Mouse (Mus musculus): Measurements from ENCODE around the gene Lrrc8a. TPM values are rescaled to one million over a fixed set of nuclear protein-coding genes. Genes with fewer than 3 reads are reported as not detected.

Lrrc8a gene
- polyA plus RNA-seq, 1 experiment from 2014 or later, result 58.3 TPM

DNA sequence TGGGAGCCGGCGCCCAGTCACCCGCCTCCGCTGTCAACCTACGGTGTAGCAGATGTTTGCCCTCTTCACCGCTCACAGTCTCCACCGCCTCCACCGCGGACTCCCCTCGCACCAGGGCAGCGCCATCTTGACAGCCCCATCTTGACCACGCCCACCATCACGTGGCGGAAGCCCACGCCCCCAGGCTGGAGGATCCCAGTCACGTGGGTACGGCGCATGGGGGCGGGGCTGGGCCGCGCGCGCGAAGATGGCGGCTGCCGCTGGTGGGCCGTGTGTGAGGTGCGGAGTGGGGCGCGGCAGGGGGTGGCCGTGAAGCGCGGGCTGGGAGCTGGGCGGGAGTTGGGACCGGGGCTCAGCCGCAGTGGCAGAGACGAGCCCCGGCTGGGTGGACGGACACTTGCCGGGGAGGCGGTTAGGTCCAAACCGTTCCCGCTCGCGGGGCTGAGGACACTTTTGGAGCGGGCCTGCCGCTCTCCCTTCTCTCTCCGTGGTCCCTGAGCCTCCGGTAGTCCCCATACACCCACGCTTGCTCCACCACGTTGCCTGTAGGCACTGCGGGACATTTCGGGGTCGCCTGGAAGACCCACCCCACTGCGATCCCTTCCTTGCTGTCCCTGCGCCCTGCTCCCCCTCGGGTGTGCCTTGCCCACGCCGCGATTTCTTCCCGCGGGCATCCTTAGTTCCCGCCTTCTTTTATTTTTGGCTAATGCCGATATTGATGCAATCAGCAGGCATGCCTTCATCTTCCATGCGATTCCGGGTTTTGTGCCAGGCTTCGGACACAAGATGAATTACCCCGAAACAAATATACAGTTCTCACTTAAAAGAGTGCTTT is 48.9 kb downstream of the Lrrc8a start, which contains the start of the genes Dolk and Nup188:
Gene Dolk, minus strand, starts transcription at position 143 of the 835 bp plus-strand sequence.
Gene Nup188, plus strand, starts transcription at position 206 of the 835 bp plus-strand sequence.
- ATAC-seq, result peak; percentile 94
- H3K27me3 ChIP-seq, result no peaks in the 10 kb centered on the region
- under 1% methylated on average over 66 of the region's 68 CpGs for WGBS

DNA sequence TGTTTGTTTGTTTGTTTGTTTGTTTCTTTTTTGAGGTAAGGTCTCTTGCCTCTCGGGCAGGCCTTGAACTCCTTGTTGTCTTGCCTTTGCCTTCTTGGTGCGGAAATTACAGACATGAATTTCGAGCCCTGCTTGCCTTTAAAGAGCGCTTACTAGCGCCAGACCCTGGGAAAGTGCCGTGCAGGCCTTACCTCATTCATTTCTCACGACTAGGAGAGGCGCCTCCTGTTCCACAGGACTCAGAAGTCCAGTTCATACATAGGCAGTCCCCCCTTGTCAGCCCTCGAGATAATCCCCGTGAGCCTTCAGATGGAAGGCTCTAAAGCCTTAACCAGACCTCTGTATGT is 49.5 kb downstream of the Lrrc8a start:
- under 1% methylated on average over 10 of the region's 10 CpGs for WGBS
- H3K4me1 ChIP-seq, result peaks cover 24% of the 10 kb centered on the region
- H3K27me3 ChIP-seq, result no peaks in the 10 kb centered on the region
- H3K4me3 ChIP-seq, result peak overlapping the region; percentile 95
- H3K36me3 ChIP-seq (ENCODE audit: poor library complexity, severe bottlenecking), result peaks cover 18% of the 10 kb centered on the region
- no peak for ATAC-seq
- H3K27ac ChIP-seq, result peak overlapping the region; percentile 44; the same call in 1 of the 2 replicates
- no peaks in the 10 kb centered on the region for H3K9me3 ChIP-seq (replicated peaks)
- H3K4me2 ChIP-seq, result peak overlapping the region; percentile 99
- H3K9ac ChIP-seq, result peak overlapping the region; percentile 92

More for the DNA sequence above, 48.9 kb downstream of the Lrrc8a start, which contains the start of the genes Dolk and Nup188:
- peak within 1 kb of the TSS; percentile 95 for H3K4me3 ChIP-seq
- H3K9ac ChIP-seq, result peak within 1 kb of the TSS; percentile 92
- H3K4me2 ChIP-seq, result peak within 1 kb of the TSS; percentile 99
- peak within 1 kb of the TSS; percentile 44 for H3K27ac ChIP-seq
- H3K36me3 ChIP-seq (ENCODE audit: poor library complexity, severe bottlenecking), result peaks cover 18% of the 10 kb centered on the region
- peaks cover 24% of the 10 kb centered on the region for H3K4me1 ChIP-seq
- H3K9me3 ChIP-seq (replicated peaks), result no peaks in the 10 kb centered on the region

DNA sequence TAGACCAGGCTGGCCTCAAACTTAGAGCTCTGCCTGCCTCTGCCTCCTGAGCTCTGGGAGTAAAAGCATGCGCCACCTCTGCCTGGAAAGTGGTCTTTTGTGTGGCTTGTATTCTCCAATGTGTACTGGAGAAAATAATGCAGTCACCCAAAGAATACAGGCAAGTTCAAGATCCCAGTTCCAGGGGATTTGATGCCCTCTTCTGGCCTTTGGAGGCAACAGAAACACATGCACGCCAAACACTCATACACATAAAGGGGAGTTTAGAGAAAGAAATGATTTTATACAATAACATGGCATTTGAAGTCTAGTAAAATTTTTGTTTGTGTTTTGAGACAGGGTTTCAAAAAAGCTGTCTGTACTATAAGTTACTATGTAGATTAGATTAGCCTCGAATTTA is 62.0 kb downstream of the Lrrc8a start:
- H3K9me3 ChIP-seq (replicated peaks), result no peaks in the 10 kb centered on the region
- no peaks in the 10 kb centered on the region for H3K4me1 ChIP-seq
- H3K27ac ChIP-seq, result no peak overlapping the region
- no peak overlapping the region for H3K4me3 ChIP-seq
- no peaks in the 10 kb centered on the region for H3K27me3 ChIP-seq
- peaks cover 79% of the 10 kb centered on the region for H3K36me3 ChIP-seq (ENCODE audit: poor library complexity, severe bottlenecking)
- WGBS, result 86% methylated on average over 3 of the region's 3 CpGs
- ATAC-seq, result no peak
- no peak overlapping the region for H3K4me2 ChIP-seq
- H3K9ac ChIP-seq, result no peak overlapping the region

DNA sequence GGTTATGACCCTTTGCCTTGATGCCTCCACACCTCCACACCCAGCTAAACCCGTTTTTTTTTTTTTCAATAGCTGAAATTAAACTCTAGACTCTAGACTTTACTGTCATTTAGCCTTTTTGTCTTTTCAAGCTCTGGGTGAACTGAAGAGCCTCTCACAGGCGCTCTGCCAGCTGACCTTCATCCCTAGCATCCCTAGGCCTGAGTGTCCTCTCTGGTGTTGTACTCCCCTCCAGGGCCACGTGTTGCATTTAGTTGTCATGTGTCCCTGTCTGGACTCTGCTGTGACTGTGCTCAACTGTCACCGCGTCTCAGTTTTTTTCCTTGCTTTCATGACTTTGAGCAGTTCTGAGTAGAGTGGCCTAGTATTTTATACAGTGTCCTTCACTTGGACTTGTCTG is 62.5 kb downstream of the Lrrc8a start:
- WGBS, result 89% methylated on average over 5 of the region's 5 CpGs

DNA sequence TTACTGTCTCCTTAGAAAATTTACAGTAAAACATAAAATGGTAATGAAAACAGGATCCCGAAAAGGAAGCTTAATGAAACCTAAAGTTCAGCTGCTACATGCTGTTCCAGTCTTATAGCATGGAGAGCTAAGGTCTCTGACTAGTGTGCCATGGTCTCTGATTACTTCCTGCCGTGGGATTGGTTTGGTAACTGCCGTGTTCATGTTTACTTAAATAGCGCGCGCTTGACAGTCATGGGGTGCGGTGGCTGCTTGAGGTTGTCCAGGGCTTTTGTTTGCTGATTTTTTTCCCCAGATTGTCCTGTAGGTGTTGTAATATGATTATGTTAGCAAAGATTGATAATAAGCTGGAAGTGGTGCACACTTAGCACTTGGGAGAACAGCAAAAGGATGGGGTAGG is 68.6 kb downstream of the Lrrc8a start:
- ATAC-seq, result no peak
- peaks cover 99% of the 10 kb centered on the region for H3K36me3 ChIP-seq (ENCODE audit: poor library complexity, severe bottlenecking)
- no peak overlapping the region for H3K9ac ChIP-seq
- H3K4me2 ChIP-seq, result no peak overlapping the region
- no peak overlapping the region for H3K4me3 ChIP-seq
- H3K27ac ChIP-seq, result no peak overlapping the region
- no peaks in the 10 kb centered on the region for H3K9me3 ChIP-seq (replicated peaks)
- no peaks in the 10 kb centered on the region for H3K4me1 ChIP-seq
- 97% methylated on average over 7 of the region's 7 CpGs for WGBS
- H3K27me3 ChIP-seq, result no peaks in the 10 kb centered on the region

More for the DNA sequence above, 62.5 kb downstream of the Lrrc8a start:
- Histone ChIP-seq H3K4me3 (no peak overlapping the region), H3K4me2 (no peak overlapping the region), H3K27me3 (no peaks in the 10 kb centered on the region), H3K4me1 (no peaks in the 10 kb centered on the region), H3K9ac (no peak overlapping the region), H3K36me3 (ENCODE audit: poor library complexity, severe bottlenecking) (peaks cover 83% of the 10 kb centered on the region), H3K27ac (no peak overlapping the region), H3K9me3 (replicated peaks) (no peaks in the 10 kb centered on the region)
- ATAC-seq, result no peak

DNA sequence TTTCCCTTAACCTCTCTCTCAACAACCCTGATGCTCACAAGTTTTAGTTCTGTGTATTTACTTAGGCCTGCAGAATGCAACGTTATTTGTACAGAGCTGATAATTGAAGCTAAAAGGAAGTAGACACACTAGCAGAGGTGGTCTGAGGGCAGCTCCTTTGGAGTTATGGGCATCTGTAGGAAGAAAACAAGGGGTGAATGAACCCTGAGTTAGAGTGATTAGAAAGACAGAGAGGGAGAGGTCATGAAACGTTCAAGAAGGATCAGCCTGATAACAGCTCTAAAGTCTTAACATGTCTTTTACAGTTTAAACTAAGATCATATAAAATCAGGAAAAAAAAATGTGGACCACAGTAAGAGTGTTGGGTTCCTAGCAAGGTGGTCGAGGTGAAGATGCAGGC is 71.8 kb downstream of the Lrrc8a start:
- H3K27ac ChIP-seq, result no peak overlapping the region
- WGBS, result 94% methylated on average over 3 of the region's 3 CpGs
- H3K9me3 ChIP-seq (replicated peaks), result no peaks in the 10 kb centered on the region
- no peak overlapping the region for H3K4me3 ChIP-seq
- no peaks in the 10 kb centered on the region for H3K27me3 ChIP-seq
- no peak overlapping the region for H3K9ac ChIP-seq
- no peak overlapping the region for H3K4me2 ChIP-seq
- no peaks in the 10 kb centered on the region for H3K4me1 ChIP-seq
- peaks cover 98% of the 10 kb centered on the region for H3K36me3 ChIP-seq (ENCODE audit: poor library complexity, severe bottlenecking)
- no peak for ATAC-seq

DNA sequence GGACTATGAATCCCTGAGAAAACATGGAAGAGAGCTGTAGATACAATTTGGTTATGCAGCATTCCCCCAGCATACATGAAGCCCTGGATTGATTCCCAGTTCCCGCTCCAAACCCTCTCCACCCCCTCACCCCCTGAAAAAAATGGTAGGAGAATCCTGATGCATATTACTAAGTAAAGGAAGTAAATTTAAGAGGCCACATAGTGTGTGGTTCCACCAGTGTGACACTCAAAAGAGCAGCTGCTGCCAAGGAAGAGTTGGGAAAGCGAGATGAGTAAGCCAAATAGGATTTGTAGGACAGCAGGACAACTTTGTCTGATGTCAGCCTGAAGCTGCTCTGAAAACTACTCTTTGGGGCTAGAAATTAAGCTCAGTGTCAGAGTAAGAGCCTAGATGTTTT is 74.0 kb downstream of the Lrrc8a start:
- no peak overlapping the region for H3K4me3 ChIP-seq
- H3K36me3 ChIP-seq (ENCODE audit: poor library complexity, severe bottlenecking), result peaks cover 97% of the 10 kb centered on the region
- ATAC-seq, result no peak
- no peak overlapping the region for H3K4me2 ChIP-seq
- H3K4me1 ChIP-seq, result no peaks in the 10 kb centered on the region
- H3K9me3 ChIP-seq (replicated peaks), result no peaks in the 10 kb centered on the region
- H3K27ac ChIP-seq, result no peak overlapping the region
- H3K9ac ChIP-seq, result no peak overlapping the region
- no peaks in the 10 kb centered on the region for H3K27me3 ChIP-seq
- 91% methylated on average over 2 of the region's 2 CpGs for WGBS

Other genes with a start within 250 kb of the Lrrc8a start
- gene Wdr34, start 188.8 kb upstream of the Lrrc8a start, polyA plus RNA-seq (2015; fragmentation: Nextera tagmentation; extraction: Ambion mirVana), result 50.8 and 57.2 TPM in 2 replicates
- 587 and 610 TPM in 2 replicates for gene Set, start 180.3 kb upstream of the Lrrc8a start, polyA plus RNA-seq (2015; fragmentation: Nextera tagmentation; extraction: Ambion mirVana)
- gene Pkn3, start 160.0 kb upstream of the Lrrc8a start, polyA plus RNA-seq (2015; fragmentation: Nextera tagmentation; extraction: Ambion mirVana), result 5.7 and 6.7 TPM in 2 replicates
- 21.0 and 21.2 TPM in 2 replicates for gene Zdhhc12, start 144.1 kb upstream of the Lrrc8a start, polyA plus RNA-seq (2015; fragmentation: Nextera tagmentation; extraction: Ambion mirVana)
- 10.5 and 10.9 TPM in 2 replicates for gene Zer1, start 113.1 kb upstream of the Lrrc8a start, polyA plus RNA-seq (2015; fragmentation: Nextera tagmentation; extraction: Ambion mirVana)
- gene Tbc1d13, start 104.0 kb upstream of the Lrrc8a start, polyA plus RNA-seq (2015; fragmentation: Nextera tagmentation; extraction: Ambion mirVana), result 12.3 and 14.1 TPM in 2 replicates
- 9.5 and 10.4 TPM in 2 replicates for gene Endog, start 66.2 kb upstream of the Lrrc8a start, polyA plus RNA-seq (2015; fragmentation: Nextera tagmentation; extraction: Ambion mirVana)
- 62.1 and 71.1 TPM in 2 replicates for gene Spout1, start 59.3 kb upstream of the Lrrc8a start, polyA plus RNA-seq (2015; fragmentation: Nextera tagmentation; extraction: Ambion mirVana)
- gene Kyat1, start 31.9 kb upstream of the Lrrc8a start, polyA plus RNA-seq (2015; fragmentation: Nextera tagmentation; extraction: Ambion mirVana), result 11.6 and 12.4 TPM in 2 replicates
- 0.21 and 0.36 TPM in 2 replicates for gene Gm28035, start 2.9 kb downstream of the Lrrc8a start, polyA plus RNA-seq (2015; fragmentation: Nextera tagmentation; extraction: Ambion mirVana)
- 5.3 and 6.8 TPM in 2 replicates for gene Phyhd1, start 28.5 kb downstream of the Lrrc8a start, polyA plus RNA-seq (2015; fragmentation: Nextera tagmentation; extraction: Ambion mirVana)
- gene Gm28038, start 43.3 kb downstream of the Lrrc8a start, polyA plus RNA-seq (2015; fragmentation: Nextera tagmentation; extraction: Ambion mirVana), result not detected in 2 replicates
- gene Dolk, start 48.6 kb downstream of the Lrrc8a start, polyA plus RNA-seq (2015; fragmentation: Nextera tagmentation; extraction: Ambion mirVana), result 28.0 and 30.6 TPM in 2 replicates
- gene Nup188, start 48.7 kb downstream of the Lrrc8a start, polyA plus RNA-seq (2015; fragmentation: Nextera tagmentation; extraction: Ambion mirVana), result 24.9 and 32.7 TPM in 2 replicates
- gene Sh3glb2, start 121.6 kb downstream of the Lrrc8a start, polyA plus RNA-seq (2015; fragmentation: Nextera tagmentation; extraction: Ambion mirVana), result 100 and 126 TPM in 2 replicates
- 22.4 and 23.5 TPM in 2 replicates for gene Miga2, start 126.5 kb downstream of the Lrrc8a start, polyA plus RNA-seq (2015; fragmentation: Nextera tagmentation; extraction: Ambion mirVana)
- 53.0 and 56.7 TPM in 2 replicates for gene Dolpp1, start 154.5 kb downstream of the Lrrc8a start, polyA plus RNA-seq (2015; fragmentation: Nextera tagmentation; extraction: Ambion mirVana)
- gene Crat, start 178.1 kb downstream of the Lrrc8a start, polyA plus RNA-seq (2015; fragmentation: Nextera tagmentation; extraction: Ambion mirVana), result 16.3 and 21.0 TPM in 2 replicates
- gene Ptpa, start 178.3 kb downstream of the Lrrc8a start, polyA plus RNA-seq (2015; fragmentation: Nextera tagmentation; extraction: Ambion mirVana), result 126 and 141 TPM in 2 replicates
- gene Ier5l, start 236.5 kb downstream of the Lrrc8a start, polyA plus RNA-seq (2015; fragmentation: Nextera tagmentation; extraction: Ambion mirVana), result 1.7 and 2.6 TPM in 2 replicates

Data from forebrain, embryonic 13.5 days (tissue).